Mouse (Mus musculus) liver, adult 2 months (tissue): ENCODE data around the gene Plau.

Experiments used
- CTCF ChIP-seq: fragments of 200-500 bp; IDR thresholded peaks from 2 replicates; pipeline ENCODE4 v1.5.1; 2011; ENCODE audit warnings: low read depth, low read length, control low read depth
- POLR2A ChIP-seq: fragments of 200-500 bp; IDR thresholded peaks from 2 replicates; pipeline ENCODE4 v1.6.1; 2011; ENCODE audit warnings: low read length, control low read depth; ENCODE audit not compliant: insufficient read depth; ENCODE audit errors: extremely low read depth

GRCm38 (mm10) chr14:20795423-20796152, 40.9 kb upstream of the Plau start:
- TF ChIP-seq CTCF: no peak
- no peak for TF ChIP-seq POLR2A
